Mouse (Mus musculus) heart, postnatal 0 days (tissue): ENCODE results near the gene Creb3l4.

ENCODE experiments used
- CTCF ChIP-seq: IDR thresholded peaks from 2 replicates; pipeline ENCODE4 v1.5.1; 2016; ENCODE audit warnings: antibody characterized with exemption, control low read depth, low read depth
- EP300 ChIP-seq: IDR thresholded peaks from 2 replicates; pipeline ENCODE4 v1.6.1; 2016; ENCODE audit warnings: antibody characterized with exemption, low read depth

DNA sequence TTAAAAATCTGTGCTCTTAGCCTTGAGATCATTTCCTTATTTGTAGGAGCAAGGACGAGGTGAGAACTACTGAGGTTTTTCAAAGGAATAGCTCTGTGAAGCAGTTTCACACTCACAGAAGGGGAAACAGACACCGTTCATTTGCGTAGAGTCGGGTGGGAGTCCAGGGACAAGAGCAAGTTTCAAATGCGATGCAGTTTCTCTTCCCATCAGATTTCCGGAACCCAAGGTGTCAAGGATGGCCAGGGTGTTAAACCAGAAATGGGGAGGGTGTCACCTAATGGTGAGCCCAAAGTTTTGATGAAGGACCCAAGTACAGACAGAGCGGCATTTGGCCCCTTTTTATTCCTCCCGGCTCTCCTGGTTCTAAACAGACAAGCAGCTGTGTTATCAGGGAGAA lies 12.2 kb downstream of the Creb3l4 start:
- TF ChIP-seq CTCF (no peak), EP300 (0 out of 2 replicates have a peak, but pooled peaks have one; percentile 22)
